Mouse (Mus musculus): Measurements from ENCODE around the gene Spcs2.

Spcs2 gene

DNA sequence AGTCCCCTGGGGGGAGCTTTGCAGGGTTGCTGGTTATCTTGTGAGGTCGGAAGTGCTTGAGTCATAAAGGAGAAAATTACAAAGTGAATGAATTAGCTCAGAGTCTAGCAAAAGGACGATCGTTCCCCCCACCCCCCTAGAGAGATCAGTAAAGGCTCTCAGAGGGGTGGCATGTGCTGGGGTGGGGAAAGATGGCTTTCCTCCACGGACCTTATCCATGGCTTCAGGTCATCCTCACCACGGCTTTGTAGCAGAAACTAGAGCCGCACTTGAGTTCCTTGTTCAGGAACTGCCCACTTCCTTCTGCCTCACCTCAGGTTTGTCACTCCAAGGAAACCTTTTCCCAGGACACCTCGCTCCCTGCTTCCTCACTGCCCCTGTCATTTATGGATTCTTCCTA, at the start of gene Spcs2:
Gene Spcs2, minus strand, starts transcription at position 101 of the 400 bp plus-strand sequence.
- no peak for ATAC-seq (ENCODE audit: low TSS enrichment)

DNA sequence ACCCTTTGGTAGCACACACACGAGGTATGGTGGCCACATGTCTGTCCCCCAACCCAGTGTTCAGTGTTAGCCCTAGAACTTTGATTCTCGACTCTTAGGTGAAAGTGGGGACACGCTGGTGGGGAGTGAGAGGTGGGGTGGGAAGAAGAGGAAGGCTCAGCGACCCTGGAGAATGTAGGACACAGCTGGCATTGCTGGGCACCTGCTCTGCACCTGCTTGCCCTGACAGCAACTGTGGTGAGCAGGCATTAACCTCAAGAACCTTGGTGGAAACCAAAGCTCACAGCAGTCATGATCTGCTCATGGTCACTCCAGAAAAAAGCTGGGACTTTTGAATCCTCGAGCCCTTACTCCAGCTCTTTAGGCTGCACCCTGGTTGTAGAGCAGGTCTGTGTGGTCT, 47.8 kb upstream of the Spcs2 start:
- no peak for ATAC-seq (ENCODE audit: low TSS enrichment)

DNA sequence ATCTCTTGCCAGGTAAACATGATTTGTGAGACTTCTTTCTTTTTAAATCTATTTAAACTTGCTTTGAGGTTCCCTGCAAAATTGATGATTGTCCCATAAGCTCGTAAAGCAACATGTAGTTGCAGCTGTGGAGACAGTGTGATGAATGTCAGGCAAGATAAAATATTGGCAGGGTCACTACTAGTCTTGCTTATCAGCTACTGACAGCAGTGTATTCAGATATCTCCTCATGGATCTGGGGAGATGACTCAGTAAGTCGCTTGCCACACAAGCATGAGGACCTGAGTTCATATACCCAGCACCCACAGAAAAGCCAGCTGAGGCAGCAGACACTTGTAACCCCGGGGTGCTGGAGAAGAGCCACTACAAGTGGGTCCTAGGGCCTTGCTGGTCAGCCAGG, 44.2 kb upstream of the Spcs2 start:
- ATAC-seq (ENCODE audit: low TSS enrichment), result no peak

DNA sequence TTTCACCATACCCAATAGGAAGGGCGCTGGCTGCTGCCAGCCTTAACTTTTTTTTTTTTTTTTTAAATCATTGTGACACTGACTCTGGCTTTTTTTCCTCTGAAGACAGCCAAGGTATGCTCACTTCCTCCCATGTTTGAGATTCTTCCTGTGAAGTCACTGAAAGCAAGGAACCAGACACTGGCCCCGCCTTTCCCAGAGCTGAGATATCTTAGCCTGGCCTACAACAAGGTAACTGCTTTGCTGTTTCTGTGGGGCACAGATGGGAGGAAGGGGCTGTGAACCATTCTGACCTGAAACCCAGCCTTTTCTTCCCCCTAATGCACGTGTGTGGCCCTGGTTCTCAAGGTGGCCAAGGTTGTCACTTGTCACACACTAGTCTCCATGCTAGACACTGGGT, 43.1 kb upstream of the Spcs2 start:
- no peak for ATAC-seq (ENCODE audit: low TSS enrichment)

DNA sequence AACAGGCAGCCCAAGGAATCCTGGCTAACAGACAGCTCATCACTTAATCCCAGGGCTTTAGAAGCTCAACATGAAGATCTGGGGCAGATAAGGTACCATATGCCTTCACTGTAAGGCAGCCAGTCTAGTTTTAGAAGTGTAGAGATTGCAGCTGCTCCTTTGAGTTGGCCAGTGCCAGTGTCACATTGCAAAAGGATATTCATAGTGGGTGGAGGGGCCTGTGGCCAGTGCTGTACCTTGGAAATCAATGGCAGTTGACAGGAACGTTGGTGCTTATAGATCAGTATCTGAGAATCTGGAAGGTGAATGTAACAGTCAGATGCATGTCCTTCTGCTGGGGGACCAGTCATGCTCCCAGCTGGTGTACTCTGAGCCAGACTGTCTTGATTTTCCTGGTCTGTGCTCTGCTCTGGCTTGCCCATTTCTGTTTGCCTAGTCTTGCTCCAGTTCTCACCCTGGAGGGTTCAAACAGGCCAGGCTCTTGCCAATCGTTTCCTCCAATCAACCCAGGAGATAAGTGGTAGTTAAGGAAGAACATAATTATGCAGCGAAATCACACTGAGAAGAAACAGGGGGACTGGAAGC, 41.3 kb upstream of the Spcs2 start:
- ATAC-seq (ENCODE audit: low TSS enrichment), result no peak

DNA sequence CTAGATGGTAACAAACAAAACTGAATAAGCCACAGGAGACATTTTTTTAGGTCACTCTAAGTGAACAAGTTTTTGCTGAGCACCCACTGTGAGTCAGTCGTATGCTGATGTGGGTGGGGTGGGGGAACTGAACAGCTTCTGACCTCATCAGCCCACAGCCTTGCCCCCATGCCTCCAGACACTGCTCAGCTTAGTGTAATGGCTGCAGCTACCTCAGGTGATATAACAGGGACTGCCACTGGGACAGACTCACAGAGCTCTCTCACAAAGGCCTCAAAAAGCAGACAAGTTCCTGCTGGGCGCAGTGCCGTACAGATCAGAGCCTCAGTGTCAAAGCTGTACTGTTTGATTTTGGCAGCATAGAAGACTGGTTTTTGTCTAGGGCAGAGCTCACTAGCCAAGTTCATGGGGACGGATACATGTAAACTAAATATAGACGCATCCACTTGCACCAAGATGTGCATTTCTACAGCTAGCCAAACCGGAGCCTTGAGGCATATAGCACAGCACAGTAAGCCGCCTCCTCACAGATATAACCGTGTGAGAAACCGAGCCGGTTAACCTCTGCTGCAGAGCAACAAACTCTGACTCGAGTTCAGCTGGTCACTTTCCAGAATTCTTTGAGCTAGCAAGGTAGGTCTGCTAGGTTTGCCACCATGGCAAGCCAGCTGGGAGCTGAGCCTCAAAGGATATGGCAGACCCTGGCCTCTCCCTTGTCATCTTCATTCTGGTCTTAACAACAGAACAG, 39.8 kb upstream of the Spcs2 start:
- ATAC-seq (ENCODE audit: low TSS enrichment), result peak; percentile 36; the same call in 1 of the 2 replicates

DNA sequence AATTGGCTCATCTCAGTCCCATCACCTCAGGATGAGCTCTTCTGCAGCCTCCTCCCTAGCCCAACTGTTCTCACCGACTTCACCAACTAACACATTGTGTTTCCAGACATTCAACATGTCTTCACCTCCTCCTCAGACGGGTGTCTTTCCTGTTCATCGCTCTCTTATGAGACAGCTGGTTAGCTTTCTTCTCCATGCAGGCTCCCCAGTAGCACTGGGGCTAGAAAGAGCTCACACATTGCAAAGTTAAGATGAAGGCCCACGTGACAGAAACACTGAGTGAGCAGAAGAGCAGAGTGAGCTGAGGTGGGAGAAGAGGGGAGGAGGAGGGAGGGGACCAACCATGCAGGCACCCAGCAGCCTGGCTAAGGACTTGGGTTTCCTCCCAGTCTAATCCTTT, 38.9 kb upstream of the Spcs2 start:
- peak; percentile 87 for ATAC-seq (ENCODE audit: low TSS enrichment)

DNA sequence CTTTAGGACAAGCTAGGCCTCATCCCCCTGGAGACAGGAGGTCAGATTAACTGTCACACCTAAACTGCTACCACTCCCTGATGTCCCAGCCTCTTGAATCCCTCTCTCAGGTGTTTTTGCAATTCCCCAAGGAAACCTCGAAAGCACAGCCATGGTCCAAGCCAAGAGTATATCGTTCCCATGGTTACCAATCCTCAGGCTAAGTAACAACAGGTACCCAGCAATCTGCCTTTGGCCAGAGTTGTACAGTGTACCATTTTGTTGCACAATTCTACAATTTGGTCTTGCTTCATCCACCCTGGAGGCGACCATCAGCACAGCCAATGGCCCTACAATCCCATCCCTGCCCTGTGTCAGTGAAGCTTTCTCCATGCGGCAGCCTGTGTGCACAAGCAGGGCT, 33.6 kb upstream of the Spcs2 start:
- ATAC-seq (ENCODE audit: low TSS enrichment), result no peak

DNA sequence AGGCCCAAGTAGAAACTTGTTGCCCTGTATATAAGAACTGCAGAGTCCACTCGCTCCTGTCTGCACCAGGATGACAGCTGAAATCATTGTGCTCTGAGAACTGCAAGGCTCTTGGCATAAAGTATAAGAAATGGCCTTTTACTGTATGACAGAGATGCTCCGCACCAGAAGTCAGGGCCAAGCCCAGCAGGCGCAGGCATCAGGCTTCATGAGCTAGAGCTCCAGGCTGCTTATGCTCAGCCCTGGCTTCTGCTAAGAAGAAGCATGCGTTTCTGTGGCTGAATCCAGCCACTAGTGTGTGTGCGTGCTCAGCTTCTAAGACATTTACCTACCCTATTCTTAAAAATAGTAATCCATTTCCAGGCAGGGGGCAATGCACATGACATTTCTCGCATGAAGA, 31.2 kb upstream of the Spcs2 start:
- no peak for ATAC-seq (ENCODE audit: low TSS enrichment)

DNA sequence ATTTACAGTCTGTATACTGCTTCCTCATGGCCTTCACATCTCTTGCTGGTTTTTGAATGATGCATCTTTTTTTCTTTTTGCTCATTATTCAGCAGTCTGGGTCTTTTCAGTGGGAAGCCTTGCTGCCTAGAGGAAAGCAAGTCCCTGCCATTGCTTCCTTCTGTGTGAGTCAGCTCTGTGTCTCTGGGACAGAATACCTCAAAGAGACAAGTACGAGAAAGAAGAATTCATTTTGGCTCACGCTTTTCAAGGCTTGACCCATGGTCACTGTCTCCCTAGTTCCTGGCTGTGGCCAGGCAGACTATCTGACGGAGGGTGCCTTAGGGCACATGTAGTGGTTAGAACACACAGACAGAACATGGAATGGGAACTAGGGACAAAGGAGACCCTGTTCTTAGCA, 30.7 kb upstream of the Spcs2 start:
- no peak for ATAC-seq (ENCODE audit: low TSS enrichment)

DNA sequence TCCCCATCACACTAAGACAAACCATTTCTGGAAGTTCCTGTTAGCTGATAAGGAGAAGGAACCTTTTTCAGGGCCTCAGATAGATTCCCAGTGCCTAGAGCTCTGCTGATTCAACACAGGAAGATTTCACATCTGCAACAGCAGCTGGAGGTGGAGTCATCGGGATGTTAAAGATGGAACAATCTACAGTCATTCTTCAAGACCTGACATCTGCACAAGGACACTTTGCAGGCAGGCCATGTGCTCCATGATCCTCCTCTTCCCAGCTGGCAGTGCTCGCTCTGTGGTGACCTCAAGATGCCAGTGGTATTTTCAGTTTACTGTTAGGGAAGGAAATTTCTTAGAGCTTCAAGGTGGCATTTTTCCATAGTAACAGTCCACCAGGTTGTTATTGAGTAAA, 29.1 kb upstream of the Spcs2 start:
- ATAC-seq (ENCODE audit: low TSS enrichment), result no peak

DNA sequence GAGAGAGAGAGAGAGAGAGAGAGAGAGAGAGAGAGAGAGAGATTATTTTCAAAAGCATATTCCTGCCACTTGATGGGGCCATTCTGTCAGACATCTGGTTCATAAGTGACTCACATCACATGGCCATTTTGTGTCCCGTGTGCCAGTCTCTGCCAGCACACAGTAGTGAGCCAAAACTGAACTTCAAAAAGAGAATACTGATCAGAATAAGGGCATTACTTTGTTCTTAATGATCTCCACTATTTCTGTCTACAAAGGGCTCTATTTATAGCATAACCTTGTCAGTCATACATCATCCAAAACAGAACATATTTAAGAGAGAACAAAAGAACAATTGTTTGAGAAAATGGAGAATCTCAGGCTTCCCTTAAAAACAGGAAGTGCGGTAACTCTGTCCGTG, 28.2 kb upstream of the Spcs2 start:
- ATAC-seq (ENCODE audit: low TSS enrichment), result no peak

DNA sequence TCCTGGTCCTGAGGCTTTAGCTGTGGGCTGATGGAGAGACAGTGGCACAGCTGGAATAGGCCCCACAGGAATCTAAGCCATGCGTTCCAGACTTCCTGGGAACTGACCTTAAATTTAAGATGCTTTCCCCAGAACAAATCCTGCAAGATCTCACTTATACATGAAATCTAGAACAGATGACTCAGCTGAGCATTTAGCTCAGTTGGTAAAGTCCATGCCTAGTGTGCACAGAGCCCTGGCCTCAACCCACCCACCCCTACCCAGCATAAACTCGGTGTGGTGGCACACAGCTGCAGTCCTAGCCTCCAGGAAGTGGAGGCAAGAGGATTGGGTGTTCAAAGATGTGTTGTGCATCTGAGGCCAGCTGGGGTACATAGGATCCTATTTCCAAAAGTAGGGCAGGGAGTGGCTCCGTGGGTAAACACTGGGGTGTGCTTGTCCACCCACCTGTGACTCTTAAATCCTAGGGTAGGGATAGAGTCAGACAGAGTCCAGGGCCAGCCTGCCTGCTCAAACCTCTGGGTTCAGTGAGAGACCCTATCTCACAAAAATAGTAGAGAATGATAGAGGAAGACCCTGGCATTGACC, 27.0 kb upstream of the Spcs2 start:
- ATAC-seq (ENCODE audit: low TSS enrichment), result peak; percentile 75; the same call in 1 of the 2 replicates

DNA sequence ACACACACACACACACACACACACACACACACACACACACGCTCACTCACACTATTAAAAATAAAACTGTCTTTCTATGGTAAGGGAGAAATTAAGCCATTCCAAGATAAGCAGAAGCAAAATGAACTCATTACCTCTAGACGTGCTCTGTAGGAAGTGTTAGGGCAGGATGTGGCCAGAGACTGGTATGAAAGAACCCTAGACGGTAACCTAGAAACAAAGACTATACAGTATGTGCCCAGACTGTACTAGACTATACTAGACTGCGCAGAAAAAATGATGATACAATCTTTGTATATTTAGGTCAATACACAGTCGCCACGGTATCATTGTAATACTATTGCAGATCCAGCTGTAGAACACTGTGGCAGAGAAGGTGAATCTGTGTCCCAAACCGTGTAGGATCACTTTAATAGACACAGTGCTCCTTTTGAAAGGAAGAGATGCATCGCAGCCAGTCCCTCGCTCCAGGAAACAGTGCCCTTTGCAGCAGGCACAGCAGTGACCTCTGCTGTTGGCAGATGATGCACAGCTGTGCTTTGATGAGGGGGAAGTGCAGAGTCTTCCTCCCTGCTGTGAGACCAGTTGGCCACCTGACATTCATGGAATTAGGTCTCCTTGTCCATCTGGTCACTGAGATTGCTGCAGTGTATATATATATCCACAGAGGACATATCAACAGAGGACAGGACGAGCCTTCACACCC, 26.1 kb upstream of the Spcs2 start:
- no peak for ATAC-seq (ENCODE audit: low TSS enrichment)

DNA sequence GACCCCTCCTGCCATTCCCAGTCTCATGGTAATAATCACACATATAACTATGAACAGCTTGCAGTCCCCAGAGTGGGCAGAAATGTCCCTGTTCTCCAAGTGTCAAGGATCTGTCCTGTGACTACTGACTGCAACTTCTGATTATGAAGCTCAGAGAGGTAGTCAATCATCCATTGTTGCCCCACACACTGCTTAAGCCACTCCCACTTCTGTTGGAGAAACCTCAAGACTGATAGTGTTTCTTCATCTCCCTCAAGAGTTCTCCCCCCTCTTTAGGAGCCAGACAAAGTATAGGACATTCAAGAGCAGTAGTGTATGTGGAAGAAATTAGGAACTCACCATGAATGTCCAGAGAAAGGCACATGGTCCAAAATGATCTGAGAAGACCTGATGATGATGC, 24.5 kb upstream of the Spcs2 start:
- ATAC-seq (ENCODE audit: low TSS enrichment), result no peak

DNA sequence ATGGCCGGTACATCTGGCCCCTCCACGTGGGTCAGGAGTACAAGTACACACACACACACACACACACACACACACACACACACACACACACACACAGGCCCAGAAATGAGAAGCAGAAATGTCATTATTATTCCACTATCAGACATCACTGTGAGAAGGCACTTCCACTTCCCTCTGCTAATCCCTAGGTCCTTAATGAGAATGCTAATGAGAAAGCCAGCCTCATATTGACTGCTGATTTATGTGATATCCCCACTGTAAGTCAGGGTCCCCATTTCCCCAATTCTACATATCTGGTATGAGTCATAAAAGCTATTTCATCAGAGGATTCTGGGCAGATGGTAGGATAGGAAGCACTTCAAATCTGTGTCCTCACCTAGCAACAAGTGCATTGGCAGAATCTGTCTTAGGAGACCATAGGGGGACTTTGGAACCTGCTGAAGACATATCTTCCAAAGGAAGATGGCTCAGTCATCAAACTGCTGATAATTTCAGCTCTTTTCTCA, 24.0 kb upstream of the Spcs2 start:
- no peak for ATAC-seq (ENCODE audit: low TSS enrichment)

DNA sequence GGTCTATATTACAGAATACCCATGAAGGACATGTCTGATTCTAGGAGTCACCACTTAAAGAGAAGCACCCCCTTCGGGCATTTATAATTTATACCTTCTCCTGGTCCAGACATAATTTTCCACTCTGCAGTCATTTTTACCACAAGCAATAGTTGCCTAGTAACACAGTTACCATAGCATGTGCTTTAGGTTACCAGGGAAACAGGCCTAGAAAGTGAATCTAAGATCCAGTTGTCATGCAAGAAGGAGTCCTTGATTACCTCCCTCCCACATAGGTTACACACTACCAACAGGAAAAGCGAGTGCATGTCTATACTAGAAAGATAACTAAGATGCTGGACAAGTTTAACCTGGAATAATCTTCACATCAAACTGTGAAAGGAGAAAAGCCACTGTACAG, 15.0 kb upstream of the Spcs2 start:
- ATAC-seq (ENCODE audit: low TSS enrichment), result peak; percentile 50; the same call in 1 of the 2 replicates

DNA sequence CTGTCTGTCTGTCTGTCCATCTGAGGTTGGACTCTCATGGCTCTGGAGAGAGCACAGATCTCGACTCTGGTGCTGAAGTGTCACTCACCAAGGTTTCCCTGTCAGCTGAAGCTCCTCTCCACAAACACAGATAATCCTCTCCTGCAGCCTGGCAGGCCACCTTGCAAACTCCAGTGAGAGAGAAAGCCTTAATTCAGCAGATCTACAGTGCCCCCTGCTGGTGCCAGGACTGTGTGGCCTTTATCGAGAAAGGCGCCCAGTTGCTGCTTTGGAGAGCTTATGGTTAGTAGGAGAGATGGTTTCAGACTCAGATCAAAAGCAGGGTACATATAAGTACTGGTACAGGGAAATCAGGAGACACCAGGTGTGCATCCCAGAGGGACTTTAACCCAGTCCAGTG, 13.1 kb upstream of the Spcs2 start:
- ATAC-seq (ENCODE audit: low TSS enrichment), result peak; percentile 94

DNA sequence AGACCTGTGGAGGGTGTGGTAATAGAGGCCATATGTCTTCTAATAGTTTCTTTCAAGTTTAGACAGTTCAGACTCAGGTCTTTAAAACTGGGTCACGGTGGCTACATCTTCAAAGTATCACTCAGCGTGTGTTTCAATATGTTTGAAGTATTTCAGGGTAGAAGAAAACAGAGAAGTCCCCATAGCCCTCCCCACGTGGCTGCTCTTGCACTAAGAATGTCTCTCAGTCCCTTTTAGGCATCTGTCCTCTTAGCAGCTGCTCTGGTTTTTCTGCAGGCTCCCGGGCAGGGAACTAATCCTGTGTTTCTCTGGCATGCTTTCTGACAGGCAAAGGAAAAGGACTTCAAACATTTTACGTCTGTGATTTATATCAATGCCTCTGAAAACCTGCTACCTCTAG, 12.6 kb upstream of the Spcs2 start:
- no peak for ATAC-seq (ENCODE audit: low TSS enrichment)

DNA sequence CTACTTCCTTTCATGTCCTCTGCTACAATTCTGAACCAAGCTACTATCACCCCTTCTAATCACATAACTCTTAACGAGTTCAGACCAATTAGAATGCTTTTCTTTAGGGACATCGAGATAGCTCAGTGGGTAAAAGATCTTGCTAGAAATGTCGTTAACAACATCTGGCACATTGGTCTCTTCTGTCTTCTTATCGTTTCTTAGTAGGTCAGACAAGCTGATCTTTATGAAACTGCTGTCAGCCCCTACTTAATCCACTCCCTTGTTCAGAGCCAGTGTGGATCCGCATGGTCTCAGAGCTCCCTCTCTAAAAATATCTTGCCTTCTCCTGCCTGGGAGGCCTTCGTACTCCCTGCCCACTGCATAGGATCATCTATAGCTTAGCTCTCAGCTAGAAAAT, 10.7 kb upstream of the Spcs2 start:
- no peak for ATAC-seq (ENCODE audit: low TSS enrichment)

DNA sequence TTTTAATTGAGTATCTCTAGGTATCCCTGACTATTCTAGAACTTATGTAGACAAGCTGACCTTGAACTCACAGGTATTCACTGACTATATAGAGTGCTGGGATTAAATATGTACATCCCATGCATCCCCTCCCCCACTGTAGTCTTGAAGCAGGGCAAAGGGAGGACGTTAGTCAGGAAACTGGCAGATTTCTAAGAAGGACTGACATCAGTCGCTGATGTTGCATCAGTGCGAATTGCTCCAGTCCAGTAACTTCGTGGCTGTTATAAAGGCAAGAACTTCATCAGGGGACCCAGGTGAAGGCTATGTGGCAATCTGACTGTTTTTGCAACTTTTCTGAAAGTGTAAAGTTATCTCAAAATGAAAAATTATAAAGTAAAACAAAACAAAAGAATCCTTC, 6.0 kb upstream of the Spcs2 start:
- no peak for ATAC-seq (ENCODE audit: low TSS enrichment)

DNA sequence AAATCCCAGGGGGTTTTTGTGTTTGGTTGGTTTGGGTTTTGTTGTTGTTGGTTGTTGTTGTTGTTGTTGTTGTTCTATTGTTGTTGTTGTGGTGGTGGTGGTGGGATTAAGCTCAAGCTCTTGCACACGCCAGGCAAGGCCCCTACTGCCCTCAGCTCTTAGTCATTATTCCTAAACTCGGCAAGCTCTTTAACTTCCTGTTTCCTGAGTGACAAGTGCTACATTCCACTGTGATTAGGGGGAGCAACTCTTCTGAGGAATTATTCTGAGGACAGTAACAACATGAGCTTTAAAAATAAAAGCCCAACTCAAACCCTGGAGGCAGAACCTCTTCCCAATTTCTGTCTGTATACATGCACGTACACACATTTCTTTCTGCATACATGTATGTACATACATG, 2.0 kb upstream of the Spcs2 start:
- ATAC-seq (ENCODE audit: low TSS enrichment), result no peak

All from frontal cortex, adult (tissue).